ENCODE assay signal across 12 mouse cellular contexts in the genomic region with DNA sequence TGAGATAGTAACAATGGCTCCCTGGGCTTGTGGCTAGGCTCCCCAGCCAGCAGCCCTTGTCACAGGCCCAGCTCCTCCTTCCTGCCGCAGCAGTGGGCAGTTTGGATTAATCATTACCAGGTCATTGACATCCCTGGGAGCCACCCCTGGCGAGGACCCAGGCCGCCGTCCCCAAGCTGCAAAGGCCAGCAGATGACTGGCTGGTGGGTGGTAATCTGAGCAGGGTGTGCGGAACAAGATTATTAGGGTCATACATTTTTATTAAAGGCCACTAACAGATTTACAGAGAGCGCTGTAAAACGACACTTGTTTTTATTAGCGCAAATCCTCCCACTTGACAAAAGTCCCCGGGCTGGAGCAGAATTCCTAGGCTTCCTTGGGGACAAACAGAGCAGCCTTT. TPM values are rescaled to one million over a fixed set of nuclear protein-coding genes. Genes with fewer than 3 reads are reported as not detected.
DNase-seq lines count a peak whose midpoint lies in the region; ATAC-seq and TF ChIP-seq lines count a peak whose summit lies in the region.
"Had no signal": no experiment of that assay in that cellular context is flagged by ENCODE, and none has a peak within 500 bp of the region (broad histone marks: within the 10 kb centered on the region; RNA-seq: fewer than 3 reads in every experiment).

No protein-coding gene starts in this region.

- ATAC-seq in intestine, postnatal 0 days, result peak; percentile 31
- ATAC-seq in liver, embryonic 12.5 days, result peak; percentile 55; the same call in 1 of the 2 replicates
- ATAC-seq in megakaryocyte progenitor cell, adult 5-6 weeks (replicated peaks; ENCODE audit: poor library complexity), result no peak

- no peak overlapping the region for H3K9ac ChIP-seq in intestine, postnatal 0 days (ENCODE audit: low read depth, low read length)
- no peak overlapping the region for H3K9ac ChIP-seq in liver, embryonic 12.5 days
- H3K9ac ChIP-seq: embryonic facial prominence, embryonic 12.5 days; hindbrain, embryonic 14.5 days; neural tube, embryonic 13.5 days had no signal

- H3K4me2 ChIP-seq in intestine, postnatal 0 days (replicated peaks; ENCODE audit: low read depth), result peak overlapping the region; percentile 49
- H3K4me2 ChIP-seq in liver, embryonic 12.5 days, result no peak overlapping the region
- H3K4me2 ChIP-seq: embryonic facial prominence, embryonic 12.5 days; hindbrain, embryonic 14.5 days; neural tube, embryonic 13.5 days had no signal

- peak; percentile 84 for DNase-seq in Muller cell, postnatal 12 days (ENCODE audit: inconsistent ontology term)
- peak; percentile 61 for DNase-seq in cerebellum, adult 9-11 months
- no peak for DNase-seq in heart, adult 11 months
- no peak for DNase-seq in frontal cortex, adult 2 months (ENCODE audit: extremely low spot score in 1 of 2, low spot score in 1 of 2)
- DNase-seq in right cerebral cortex, postnatal 10 days (ENCODE audit: low spot score in 2 of 2), result no peak

- no peaks in the 10 kb centered on the region; the same call in 1 of the 2 replicates for H3K4me1 ChIP-seq in intestine, postnatal 0 days (replicated peaks; ENCODE audit: control insufficient read depth, insufficient read depth, low read length)
- H3K4me1 ChIP-seq in liver, embryonic 12.5 days, result no peaks in the 10 kb centered on the region

- no peak for TF ChIP-seq CTCF in intestine, postnatal 0 days (IDR thresholded peaks at IDR 0.05; ENCODE audit: low read depth)

- no peak overlapping the region for H3K4me3 ChIP-seq in intestine, postnatal 0 days (ENCODE audit: low read depth, low read length)
- no peak overlapping the region for H3K4me3 ChIP-seq in liver, embryonic 12.5 days
- H3K4me3 ChIP-seq: embryonic facial prominence, embryonic 12.5 days; neural tube, embryonic 13.5 days had no signal

- H3K36me3 ChIP-seq in intestine, postnatal 0 days (ENCODE audit: control insufficient read depth, insufficient read depth), result no peaks in the 10 kb centered on the region
- H3K36me3 ChIP-seq in liver, embryonic 12.5 days, result no peaks in the 10 kb centered on the region
- H3K36me3 ChIP-seq: embryonic facial prominence, embryonic 12.5 days; G1E; neural tube, embryonic 13.5 days had no signal

- no peak overlapping the region for H3K27ac ChIP-seq in intestine, postnatal 0 days (ENCODE audit: low read depth, low read length)
- no peak overlapping the region for H3K27ac ChIP-seq in liver, embryonic 12.5 days
- H3K27ac ChIP-seq: embryonic facial prominence, embryonic 12.5 days; hindbrain, embryonic 14.5 days; neural tube, embryonic 13.5 days had no signal

- H3K27me3 ChIP-seq in intestine, postnatal 0 days (replicated peaks; ENCODE audit: control insufficient read depth, insufficient read depth, low read length), result no peaks in the 10 kb centered on the region
- H3K27me3 ChIP-seq in liver, embryonic 12.5 days (replicated peaks), result no peaks in the 10 kb centered on the region; the same call in 1 of the 2 replicates
- H3K27me3 ChIP-seq: embryonic facial prominence, embryonic 12.5 days; neural tube, embryonic 13.5 days had no signal

- H3K9me3 ChIP-seq in intestine, postnatal 0 days (ENCODE audit: control insufficient read depth), result no peaks in the 10 kb centered on the region
- H3K9me3 ChIP-seq in liver, embryonic 12.5 days (replicated peaks), result no peaks in the 10 kb centered on the region
- H3K9me3 ChIP-seq: embryonic facial prominence, embryonic 12.5 days; neural tube, embryonic 13.5 days had no signal

- 8% methylated on average over 9 of the region's 9 CpGs for WGBS in intestine, postnatal 0 days
- WGBS in liver, embryonic 12.5 days (ENCODE audit: insufficient replicate concordance), result 30% methylated on average over 9 of the region's 9 CpGs

RNA-seq across cellular contexts. Expression of a gene that starts 29.6 kb away (rescaled TPM):
- polyA plus RNA-seq in intestine, postnatal 0 days (2015; fragmentation: Nextera tagmentation; extraction: Ambion mirVana), result 0.48 TPM in 2 replicates
- polyA plus RNA-seq in liver, embryonic 12.5 days (2016; fragmentation: Nextera tagmentation; extraction: Ambion mirVana), result 0.30 and 0.35 TPM in 2 replicates
- polyA plus RNA-seq in frontal cortex, adult 2 months (2012; rRNA removed), result 169 and 196 TPM in 2 replicates
- not detected in 2 replicates for total RNA-seq in megakaryocyte progenitor cell, adult 5-6 weeks (2015)
- not detected in 2 replicates for total RNA-seq in megakaryocyte progenitor cell, adult 5-6 weeks (2017)
- polyA plus RNA-seq: G1E had no signal

Comparison
In these comparisons a context has a peak if more than half of its experiments do, and no peak if none do; other contexts are left out.
1. DNase-seq: peak in Muller cell, postnatal 12 days (single experiment) and cerebellum, adult 9-11 months (single experiment); none in heart, adult 11 months (single experiment), frontal cortex, adult 2 months (0 of 2) and right cerebral cortex, postnatal 10 days (0 of 2).
2. RNA of a gene that starts 29.6 kb away (polyA plus RNA-seq): 169 to 196 TPM in frontal cortex, adult 2 months; 0.48 TPM in intestine, postnatal 0 days and 0.30 to 0.35 TPM in liver, embryonic 12.5 days; every median in the first group is over 100 times any median in the second.